Mouse (Mus musculus) embryonic facial prominence, embryonic 11.5 days (tissue): ENCODE results near the gene Phc3. TPM values are rescaled to one million over a fixed set of nuclear protein-coding genes. Genes with fewer than 3 reads are reported as not detected.

Experiments used
- ATAC-seq: fragments of 200-750 bp; cut with Nextera tagmentation; replicated peaks from 2 replicates; pipeline ENCODE4 v1.8.0; 2017; ENCODE audit warnings: low read depth; ENCODE audit not compliant: insufficient number of reproducible peaks, low FRiP score, low TSS enrichment
- DNase-seq: peaks from one replicate; pipeline ENCODE4 v3.0.0-alpha.2; 2015; ENCODE audit warnings: low spot score
- H3K27ac ChIP-seq: fragments of 300-500 bp; sonication (generic); replicated peaks from 2 replicates; pipeline ENCODE4 v1.5.1; 2014; ENCODE audit warnings: mild to moderate bottlenecking, low read depth, low read length, control low read depth
- H3K27me3 ChIP-seq: fragments of 300-500 bp; sonication (generic); 2 replicates; pipeline ENCODE4 v1.6.1; 2014; ENCODE audit warnings: mild to moderate bottlenecking, low read length, moderate library complexity, mixed read lengths; ENCODE audit not compliant: control insufficient read depth, insufficient read depth
- H3K36me3 ChIP-seq: fragments of 300-500 bp; sonication (generic); replicated peaks from 2 replicates; pipeline ENCODE4 v1.6.1; 2014; ENCODE audit warnings: low read depth, mild to moderate bottlenecking, low read length, moderate library complexity, mixed read lengths; ENCODE audit not compliant: control insufficient read depth, insufficient read depth
- H3K4me1 ChIP-seq: fragments of 300-500 bp; sonication (generic); 2 replicates; pipeline ENCODE4 v1.6.1; 2014; ENCODE audit warnings: low read length, mixed read lengths; ENCODE audit not compliant: control insufficient read depth, insufficient read depth
- H3K4me2 ChIP-seq: fragments of 300-500 bp; sonication (generic); 2 replicates; pipeline ENCODE4 v1.6.1; 2014; ENCODE audit warnings: low read depth, mild to moderate bottlenecking, control low read depth, low read length, moderate library complexity
- H3K4me3 ChIP-seq: fragments of 300-500 bp; sonication (generic); 2 replicates; pipeline ENCODE4 v1.5.1; 2014; ENCODE audit warnings: low read depth, low read length, control low read depth
- H3K9ac ChIP-seq: fragments of 300-500 bp; sonication (generic); replicated peaks from 2 replicates; pipeline ENCODE4 v1.6.1; 2014; ENCODE audit warnings: mild to moderate bottlenecking, control low read depth, low read length
- H3K9me3 ChIP-seq: fragments of 300-500 bp; sonication (generic); replicated peaks from 2 replicates; pipeline ENCODE4 v1.6.1; 2016; ENCODE audit warnings: mild to moderate bottlenecking, low read length, inconsistent platforms, mixed read lengths; ENCODE audit not compliant: control insufficient read depth
- WGBS: fragments of 180-500 bp; shearing (Covaris S2); extraction: QIAGEN DNeasy Blood & Tissue Kit; methylation state at CpG from one replicate; pipeline ENCODE4 v1.1.7; 2014; 5-methylcytosine and 5-hydroxymethylcytosine counted together
- polyA plus RNA-seq: library from polyadenylated mRNA; unstranded; fragments of >200 nt; fragmentation: Nextera tagmentation; extraction: Ambion mirVana; gene quantifications from 2 replicates; pipeline ENCODE4 v1.2.1, GENCODE M21; 2014

Phc3 gene
- polyA plus RNA-seq, 1 experiment from 2014 or later, result 4.4 TPM

DNA sequence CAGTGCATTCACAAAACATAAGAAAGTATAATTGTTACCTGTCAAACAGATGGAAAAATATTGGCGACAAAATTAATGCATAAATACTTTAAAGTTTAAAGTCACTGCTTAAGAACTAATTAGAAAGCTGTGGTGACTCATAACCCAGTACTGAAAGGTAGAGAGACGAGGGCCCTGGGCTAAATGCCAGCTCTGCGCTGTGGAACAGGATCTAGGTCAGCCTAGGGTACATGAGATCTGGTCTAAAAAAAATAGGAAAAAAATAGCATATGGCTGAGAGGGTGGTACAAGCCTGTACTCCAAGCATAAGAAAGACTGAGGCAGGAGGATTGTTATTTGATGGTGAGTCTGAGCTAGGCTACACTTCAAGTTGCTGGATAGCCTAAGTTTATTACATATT, 17.6 kb downstream of the Phc3 start:
- H3K4me1 ChIP-seq, result no peaks in the 10 kb centered on the region
- H3K27me3 ChIP-seq, result no peaks in the 10 kb centered on the region
- no peak for ATAC-seq
- no peak overlapping the region for H3K4me2 ChIP-seq
- 93% methylated on average over 3 of the region's 3 CpGs for WGBS
- H3K4me3 ChIP-seq, result no peak overlapping the region
- no peak overlapping the region for H3K27ac ChIP-seq
- H3K36me3 ChIP-seq, result no peaks in the 10 kb centered on the region; the same call in 1 of the 2 replicates
- H3K9me3 ChIP-seq, result no peaks in the 10 kb centered on the region
- DNase-seq, result no peak
- H3K9ac ChIP-seq, result no peak overlapping the region

DNA sequence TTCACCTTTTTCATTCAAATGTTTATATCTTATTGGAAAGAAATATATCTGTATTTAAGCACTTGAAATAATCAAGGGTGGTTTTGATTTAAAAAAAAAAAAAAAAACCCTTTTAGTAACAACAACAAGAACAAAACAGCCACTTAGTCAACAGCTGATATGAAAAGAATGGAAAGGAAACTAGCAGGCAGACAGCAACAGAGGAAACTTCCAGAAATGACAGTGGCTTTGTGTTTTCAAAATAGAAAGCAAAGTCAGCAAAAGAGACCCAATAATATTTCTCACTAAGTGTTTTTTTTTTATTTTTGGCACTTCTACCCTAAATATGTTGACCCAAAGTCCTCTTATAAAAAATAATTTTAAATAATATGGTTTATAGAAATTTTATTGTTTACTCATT, 34.8 kb downstream of the Phc3 start:
- 0 out of 2 replicates have a peak, but pooled peaks cover 2% of the 10 kb centered on the region for H3K36me3 ChIP-seq
- no peak overlapping the region for H3K27ac ChIP-seq
- H3K9ac ChIP-seq, result no peak overlapping the region
- no peaks in the 10 kb centered on the region for H3K9me3 ChIP-seq
- no peak overlapping the region for H3K4me2 ChIP-seq
- ATAC-seq, result no peak
- no peaks in the 10 kb centered on the region for H3K4me1 ChIP-seq
- no peak overlapping the region for H3K4me3 ChIP-seq
- DNase-seq, result no peak
- no peaks in the 10 kb centered on the region for H3K27me3 ChIP-seq

DNA sequence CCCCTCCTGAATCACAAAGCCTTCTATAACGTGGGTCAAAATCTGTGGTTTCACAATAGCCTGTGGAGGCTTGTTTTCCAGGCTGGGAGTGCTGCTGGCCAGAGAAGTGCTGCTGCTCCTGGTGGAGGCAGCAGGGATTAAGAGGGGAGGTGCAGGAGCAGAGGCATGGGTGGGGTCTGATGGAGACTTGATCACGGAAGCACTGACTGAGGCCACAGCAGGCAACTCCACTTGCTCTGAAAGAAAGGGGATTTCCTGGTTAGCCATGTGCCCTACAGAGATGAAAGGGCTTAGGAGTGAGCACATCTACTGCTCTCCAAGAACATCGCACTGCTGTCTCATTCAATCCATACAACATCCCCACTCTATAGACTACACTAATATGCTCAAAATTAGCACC, 39.4 kb downstream of the Phc3 start:
- Histone ChIP-seq H3K27me3 (no peaks in the 10 kb centered on the region), H3K4me2 (no peak overlapping the region), H3K27ac (no peak overlapping the region), H3K9ac (no peak overlapping the region), H3K9me3 (no peaks in the 10 kb centered on the region), H3K36me3 (no peaks in the 10 kb centered on the region; the same call in 1 of the 2 replicates), H3K4me1 (no peaks in the 10 kb centered on the region), H3K4me3 (no peak overlapping the region)
- no peak for DNase-seq
- 39% methylated on average over 3 of the region's 3 CpGs for WGBS
- no peak for ATAC-seq

DNA sequence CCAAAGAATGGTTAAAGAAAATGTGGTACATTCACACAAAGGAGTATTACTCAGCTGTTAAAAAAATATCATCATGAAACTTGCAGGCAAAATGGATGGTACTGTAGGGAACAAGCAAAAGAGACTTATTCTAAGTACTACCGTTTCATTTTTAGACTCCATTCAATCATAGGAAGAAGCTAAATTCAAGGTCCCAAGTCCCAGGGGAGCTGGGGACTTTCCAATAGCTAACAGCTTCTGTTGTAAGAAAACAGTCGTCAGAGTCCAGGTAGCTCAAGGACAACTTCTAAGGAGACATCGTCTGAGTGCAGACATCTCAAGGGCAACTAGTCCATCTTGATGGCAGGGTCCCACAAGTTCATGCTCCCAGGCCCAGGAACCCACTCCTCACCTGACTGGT, 41.6 kb downstream of the Phc3 start:
- Histone ChIP-seq H3K27me3 (no peaks in the 10 kb centered on the region), H3K36me3 (no peaks in the 10 kb centered on the region; the same call in 1 of the 2 replicates), H3K4me1 (no peaks in the 10 kb centered on the region), H3K9ac (no peak overlapping the region), H3K4me3 (no peak overlapping the region), H3K9me3 (no peaks in the 10 kb centered on the region), H3K27ac (no peak overlapping the region), H3K4me2 (no peak overlapping the region)
- ATAC-seq (no peak), DNase-seq (no peak)
- 96% methylated on average over 3 of the region's 3 CpGs for WGBS

GRCm38 (mm10) chr3:30917160-30917559, 52.1 kb downstream of the Phc3 start:
- Histone ChIP-seq H3K4me2 (no peak overlapping the region), H3K9ac (no peak overlapping the region), H3K27me3 (no peaks in the 10 kb centered on the region), H3K9me3 (no peaks in the 10 kb centered on the region), H3K36me3 (no peaks in the 10 kb centered on the region; the same call in 1 of the 2 replicates), H3K4me1 (no peaks in the 10 kb centered on the region), H3K27ac (no peak overlapping the region), H3K4me3 (no peak overlapping the region)
- ATAC-seq (no peak), DNase-seq (no peak)
- WGBS, result 78% methylated on average over 4 of the region's 4 CpGs

- Histone ChIP-seq H3K4me1 (no peaks in the 10 kb centered on the region), H3K4me2 (no peak overlapping the region), H3K36me3 (peaks cover 2% of the 10 kb centered on the region; the same call in 1 of the 2 replicates), H3K27ac (no peak overlapping the region), H3K4me3 (no peak overlapping the region), H3K27me3 (no peaks in the 10 kb centered on the region), H3K9ac (no peak overlapping the region), H3K9me3 (no peaks in the 10 kb centered on the region)
- ATAC-seq (no peak), DNase-seq (no peak)
- 76% methylated on average over 1 of the region's 1 CpGs for WGBS
Measured at GRCm38 (mm10) chr3:30904658-30905057, 64.6 kb downstream of the Phc3 start.

DNA sequence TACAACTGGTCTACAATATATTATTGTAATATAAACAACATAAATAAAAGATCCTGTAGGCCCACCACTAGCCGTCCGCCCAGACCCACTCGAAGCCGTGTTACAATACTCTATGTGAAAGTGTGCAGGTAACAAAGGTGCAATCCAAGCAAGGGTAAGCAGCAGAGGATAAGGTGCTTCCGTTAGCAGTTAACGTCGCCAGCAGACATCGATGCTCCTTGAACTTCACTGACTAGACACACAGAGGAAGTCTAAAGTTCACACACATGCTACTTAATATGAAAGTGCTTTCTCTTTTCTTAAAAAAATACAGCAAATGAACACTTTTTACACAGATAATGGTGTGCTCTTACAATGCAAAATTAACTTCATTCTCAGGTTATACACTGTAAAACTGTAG, 69.8 kb downstream of the Phc3 start:
- H3K4me1 ChIP-seq, result no peaks in the 10 kb centered on the region
- DNase-seq (no peak), ATAC-seq (no peak)
- H3K4me3 ChIP-seq, result no peak overlapping the region
- no peak overlapping the region for H3K9ac ChIP-seq
- H3K9me3 ChIP-seq, result no peaks in the 10 kb centered on the region
- no peak overlapping the region for H3K27ac ChIP-seq
- H3K27me3 ChIP-seq, result no peaks in the 10 kb centered on the region
- no peaks in the 10 kb centered on the region for H3K36me3 ChIP-seq
- 96% methylated on average over 8 of the region's 8 CpGs for WGBS
- H3K4me2 ChIP-seq, result no peak overlapping the region

- ATAC-seq (no peak), DNase-seq (no peak)
- Histone ChIP-seq H3K4me3 (no peak overlapping the region), H3K4me2 (no peak overlapping the region), H3K27me3 (no peaks in the 10 kb centered on the region), H3K36me3 (no peaks in the 10 kb centered on the region), H3K9ac (no peak overlapping the region), H3K4me1 (no peaks in the 10 kb centered on the region), H3K9me3 (no peaks in the 10 kb centered on the region), H3K27ac (no peak overlapping the region)
- 86% methylated on average over 5 of the region's 5 CpGs for WGBS
Measured at GRCm38 (mm10) chr3:30896721-30897120, 72.5 kb downstream of the Phc3 start.
